Mouse (Mus musculus) cortical plate, adult 2 months (tissue): ENCODE results near the gene Adamtsl4. TPM values are rescaled to one million over a fixed set of nuclear protein-coding genes. Genes with fewer than 3 reads are reported as not detected.
A peak's percentile ranks its signal among the peaks of the same experiment; 100 is the strongest.
"Not testable (repeated sequence)": the region's sequence is repeated elsewhere in the genome, so short reads cannot be mapped to it uniquely, and the experiment has no call there.

Source experiments
- H3K27ac ChIP-seq: fragments of 200-500 bp; 2 replicates; pipeline ENCODE4 v1.5.1; 2012; ENCODE audit warnings: low read length, control low read depth, inconsistent platforms; ENCODE audit not compliant: insufficient read depth
- H3K4me1 ChIP-seq: fragments of 200-500 bp; 2 replicates; pipeline ENCODE4 v1.6.1; 2011; ENCODE audit warnings: low read length; ENCODE audit not compliant: control insufficient read depth, insufficient read depth
- H3K4me3 ChIP-seq: fragments of 200-500 bp; 2 replicates; pipeline ENCODE4 v1.5.1; 2011; ENCODE audit warnings: mild to moderate bottlenecking, low read length, control low read depth; ENCODE audit not compliant: insufficient read depth
- CTCF ChIP-seq: fragments of 200-500 bp; IDR thresholded peaks from 2 replicates; pipeline ENCODE4 v1.5.1; 2011; ENCODE audit warnings: mild to moderate bottlenecking, control low read depth, low read length; ENCODE audit not compliant: insufficient read depth; ENCODE audit errors: extremely low read depth
- POLR2A ChIP-seq: fragments of 200-500 bp; IDR thresholded peaks from 2 replicates; pipeline ENCODE4 v1.6.1; 2011; ENCODE audit warnings: mild to moderate bottlenecking, low read length, control low read depth; ENCODE audit not compliant: insufficient read depth; ENCODE audit errors: extremely low read depth
- polyA plus RNA-seq: library from polyadenylated mRNA; depleted of rRNA; stranded (reverse); fragments of >200 nt; gene quantifications from 2 replicates; pipeline ENCODE4 v1.2.3, GENCODE M21; 2012

The Adamtsl4 gene
- polyA plus RNA-seq, 1 experiment = 6.0 TPM

DNA sequence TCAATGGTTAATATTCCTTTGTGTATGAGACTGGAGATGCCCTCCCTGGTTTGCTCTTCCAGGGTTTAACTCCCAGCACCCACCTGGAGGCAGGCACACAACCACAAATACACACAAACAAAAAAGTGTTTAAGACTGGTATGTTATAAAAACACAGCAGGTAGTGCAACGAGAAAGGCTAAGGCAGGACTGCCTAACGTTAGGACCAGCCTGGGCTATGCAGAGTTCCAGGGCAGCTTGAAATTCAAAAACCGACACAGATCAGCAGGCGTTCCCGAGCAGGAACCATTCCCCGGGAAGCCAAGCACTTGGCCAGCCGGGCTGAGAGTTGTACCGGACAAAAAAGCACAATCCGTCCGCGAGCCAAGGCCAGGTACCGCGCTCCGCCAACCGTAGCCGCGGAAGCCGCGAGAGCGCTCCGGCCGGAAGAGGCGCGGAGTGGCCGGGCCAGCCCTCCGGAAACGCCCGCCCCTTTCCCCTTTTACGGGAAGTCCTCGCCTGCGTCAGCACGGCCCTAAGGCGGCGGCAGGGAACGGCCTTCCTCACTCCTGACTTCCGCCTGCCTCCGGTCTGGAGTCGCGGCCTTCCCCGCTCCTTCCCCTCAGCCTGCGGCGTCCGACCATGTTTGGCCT is 29.4 kb downstream of the Adamtsl4 start, which contains the start of gene Mcl1:
TSS of gene Mcl1 (plus strand) at position 553 of the 632 bp plus-strand sequence.
- TF ChIP-seq POLR2A = peak; percentile 100
- TF ChIP-seq CTCF = no peak
- Histone ChIP-seq H3K27ac (peak within 1 kb of the TSS; percentile 67), H3K4me3 (peak within 1 kb of the TSS; percentile 83)

DNA sequence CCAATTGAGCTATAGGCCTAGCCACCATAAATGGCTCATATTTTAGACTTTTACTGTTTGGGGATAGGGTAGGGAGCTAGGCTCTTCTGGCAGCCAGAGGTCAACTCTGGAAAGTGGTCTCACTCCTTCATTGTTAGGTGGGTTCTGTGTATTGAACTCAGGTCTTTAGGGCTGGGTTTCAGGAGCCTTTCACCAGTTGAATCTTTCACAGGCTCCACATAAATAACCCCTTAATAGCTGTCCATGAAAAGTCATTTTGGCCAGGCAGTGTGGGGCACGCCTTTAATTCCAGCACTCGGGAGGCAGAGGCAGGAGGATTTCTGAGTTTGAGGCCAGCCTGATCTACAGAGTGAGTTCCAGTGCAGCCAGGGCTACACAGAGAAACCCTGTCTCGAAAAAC is 30.0 kb downstream of the Adamtsl4 start:
- TF ChIP-seq POLR2A (no peak), CTCF (no peak)
- peak overlapping the region; percentile 83; the same call in 1 of the 2 replicates for H3K4me3 ChIP-seq
- H3K4me1 ChIP-seq = peaks cover 10% of the 10 kb centered on the region; the same call in 1 of the 2 replicates
- H3K27ac ChIP-seq = no peak overlapping the region

More for the DNA sequence above, 29.4 kb downstream of the Adamtsl4 start, which contains the start of gene Mcl1:
- peaks cover 11% of the 10 kb centered on the region; the same call in 1 of the 2 replicates for H3K4me1 ChIP-seq

DNA sequence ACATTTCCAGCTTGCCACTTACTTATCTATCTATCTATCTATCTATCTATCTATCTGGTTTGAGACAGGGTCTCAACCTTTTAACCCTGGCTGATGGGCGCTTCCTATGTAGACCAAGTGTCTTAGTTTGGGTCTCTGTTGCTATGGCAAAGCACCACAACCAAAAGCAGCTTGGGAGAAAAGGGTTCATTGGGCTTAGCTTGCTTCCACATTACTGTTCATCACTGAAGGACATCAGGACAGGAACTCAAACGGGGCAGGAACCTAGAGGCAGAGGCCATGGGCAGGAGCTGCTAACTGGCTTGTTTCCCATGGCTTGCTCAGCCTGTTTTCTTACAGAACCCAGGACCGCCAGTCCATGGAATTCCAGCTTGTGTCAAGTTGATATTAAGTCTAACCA is 30.6 kb downstream of the Adamtsl4 start:
- TF ChIP-seq POLR2A (no peak), CTCF (no peak)
- Histone ChIP-seq H3K4me1 (peaks cover 8% of the 10 kb centered on the region; the same call in 1 of the 2 replicates), H3K4me3 (no peak overlapping the region), H3K27ac (no peak overlapping the region)

DNA sequence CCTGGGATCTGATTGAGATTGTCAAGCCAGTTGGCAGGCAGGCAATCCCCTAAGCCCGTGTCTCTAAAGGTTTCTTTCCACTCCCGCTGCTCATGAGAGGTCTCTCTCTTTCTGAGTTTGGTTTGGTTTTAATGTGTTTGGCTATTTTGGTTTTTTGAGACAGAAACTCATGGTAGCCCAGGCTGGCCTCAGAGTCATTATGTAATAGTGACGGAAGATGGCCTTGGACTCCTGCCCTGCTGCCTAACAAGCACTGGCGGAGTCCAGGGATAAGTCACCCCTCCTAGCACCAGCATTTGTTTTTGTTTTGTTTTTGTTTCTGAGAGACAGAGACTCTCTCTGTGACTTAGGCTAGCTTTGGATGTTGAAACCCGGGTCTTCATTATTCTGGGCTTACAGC is 32.3 kb downstream of the Adamtsl4 start:
- Histone ChIP-seq H3K27ac (no peak overlapping the region), H3K4me3 (no peak overlapping the region), H3K4me1 (no peaks in the 10 kb centered on the region)
- no peak for TF ChIP-seq CTCF
- TF ChIP-seq POLR2A = no peak

DNA sequence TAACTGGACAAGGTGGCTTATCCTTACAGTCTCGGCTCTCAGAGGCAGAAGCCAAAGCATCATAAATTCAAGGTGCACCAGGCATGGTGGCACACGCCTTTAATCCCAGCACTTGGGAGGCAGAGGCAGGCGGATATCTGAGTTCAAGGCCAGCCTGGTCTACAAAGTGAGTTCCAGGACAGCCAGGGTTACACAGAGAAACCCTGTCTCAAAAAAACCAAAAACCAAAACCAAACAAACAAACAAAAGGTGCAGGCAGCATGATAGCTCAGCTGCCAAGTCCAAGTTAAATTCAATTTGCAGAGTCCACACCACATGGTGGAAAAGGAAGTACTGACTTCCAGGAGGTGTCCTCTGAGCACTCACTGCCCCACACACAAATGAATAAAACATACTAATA is 33.3 kb downstream of the Adamtsl4 start:
- H3K4me3 ChIP-seq, H3K4me1 ChIP-seq, H3K27ac ChIP-seq: not testable (repeated sequence)

DNA sequence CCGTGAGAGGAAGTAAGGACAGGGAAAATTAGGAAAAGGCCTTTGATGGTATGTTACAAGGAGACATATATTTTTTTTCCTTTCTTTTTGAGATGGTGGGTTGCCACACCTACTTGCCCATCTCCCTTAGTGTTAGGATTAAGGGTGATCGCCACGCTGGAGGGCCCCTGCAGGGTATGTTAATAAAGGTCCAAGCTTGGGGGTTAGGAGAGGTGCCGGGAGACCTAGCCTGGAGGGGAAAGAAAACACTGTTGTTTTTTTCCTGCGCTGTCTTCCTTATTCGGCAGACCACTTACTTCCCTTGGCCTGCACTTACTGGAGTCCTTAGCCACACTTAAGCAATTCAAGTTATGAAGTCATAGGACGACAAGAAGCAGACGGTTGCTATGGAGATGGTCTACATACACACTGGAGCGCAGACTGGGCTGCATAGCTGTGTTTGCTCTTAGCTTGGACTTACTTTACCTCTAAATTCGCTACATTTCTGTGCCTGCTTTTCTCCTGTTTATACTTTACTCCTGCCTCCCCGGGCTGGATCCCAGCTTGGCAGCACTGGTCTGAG is 34.2 kb downstream of the Adamtsl4 start:
- TF ChIP-seq CTCF (no peak), POLR2A (no peak)
- H3K4me1 ChIP-seq = no peaks in the 10 kb centered on the region
- no peak overlapping the region for H3K27ac ChIP-seq
- no peak overlapping the region for H3K4me3 ChIP-seq

DNA sequence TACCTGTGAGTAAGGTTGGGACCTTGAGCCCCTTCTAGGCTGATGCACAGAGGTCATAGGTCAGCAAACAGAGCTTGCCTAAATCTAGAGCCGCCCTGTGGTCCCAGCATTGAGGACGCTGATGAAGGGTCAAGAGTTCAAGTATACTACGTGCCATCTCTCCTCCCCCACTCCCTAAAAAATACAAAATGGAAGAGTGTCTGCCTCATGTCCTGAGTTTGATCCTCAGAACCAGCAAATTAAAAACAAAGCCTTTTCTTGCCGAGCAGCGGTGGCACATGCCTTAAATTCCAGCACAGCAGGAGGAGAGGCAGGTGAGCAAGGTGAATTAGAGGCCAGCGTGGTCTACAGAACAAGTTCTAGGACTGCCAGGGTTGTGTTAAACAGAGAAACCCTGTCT is 34.8 kb downstream of the Adamtsl4 start:
- H3K27ac ChIP-seq = no peak overlapping the region
- no peak for TF ChIP-seq POLR2A
- no peak for TF ChIP-seq CTCF
- H3K4me3 ChIP-seq = no peak overlapping the region
- no peaks in the 10 kb centered on the region for H3K4me1 ChIP-seq

DNA sequence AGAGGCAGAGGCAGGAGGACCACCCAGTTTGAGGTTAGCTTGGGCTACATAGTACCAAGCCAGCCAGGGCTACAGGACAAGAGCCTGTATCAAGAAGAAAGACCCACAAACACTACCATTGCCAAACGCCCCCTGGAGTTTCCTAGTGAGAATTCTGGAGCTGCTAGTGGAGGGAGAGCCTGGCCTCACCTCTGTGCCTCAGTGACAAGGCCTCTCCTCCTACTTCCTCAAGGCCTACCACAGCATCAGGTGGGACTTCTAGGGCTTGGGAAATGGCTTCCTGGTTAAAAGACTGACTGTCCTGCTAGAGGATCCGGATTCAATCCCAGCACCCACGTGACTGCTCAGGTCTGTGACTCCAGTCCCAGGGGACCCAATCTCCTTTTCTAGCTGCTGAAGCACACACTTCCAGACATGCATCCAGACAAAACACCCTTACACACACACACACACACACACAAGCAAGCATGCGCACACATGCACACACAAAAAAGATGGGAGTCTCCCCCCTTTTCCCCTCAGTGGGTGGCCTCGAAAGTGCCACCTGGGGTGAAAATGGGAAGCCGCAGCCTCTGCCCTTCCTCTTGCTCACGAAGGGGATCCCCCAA is 35.4 kb downstream of the Adamtsl4 start:
- Histone ChIP-seq H3K4me1 (no peaks in the 10 kb centered on the region), H3K27ac (no peak overlapping the region), H3K4me3 (no peak overlapping the region)
- no peak for TF ChIP-seq POLR2A
- TF ChIP-seq CTCF = no peak

DNA sequence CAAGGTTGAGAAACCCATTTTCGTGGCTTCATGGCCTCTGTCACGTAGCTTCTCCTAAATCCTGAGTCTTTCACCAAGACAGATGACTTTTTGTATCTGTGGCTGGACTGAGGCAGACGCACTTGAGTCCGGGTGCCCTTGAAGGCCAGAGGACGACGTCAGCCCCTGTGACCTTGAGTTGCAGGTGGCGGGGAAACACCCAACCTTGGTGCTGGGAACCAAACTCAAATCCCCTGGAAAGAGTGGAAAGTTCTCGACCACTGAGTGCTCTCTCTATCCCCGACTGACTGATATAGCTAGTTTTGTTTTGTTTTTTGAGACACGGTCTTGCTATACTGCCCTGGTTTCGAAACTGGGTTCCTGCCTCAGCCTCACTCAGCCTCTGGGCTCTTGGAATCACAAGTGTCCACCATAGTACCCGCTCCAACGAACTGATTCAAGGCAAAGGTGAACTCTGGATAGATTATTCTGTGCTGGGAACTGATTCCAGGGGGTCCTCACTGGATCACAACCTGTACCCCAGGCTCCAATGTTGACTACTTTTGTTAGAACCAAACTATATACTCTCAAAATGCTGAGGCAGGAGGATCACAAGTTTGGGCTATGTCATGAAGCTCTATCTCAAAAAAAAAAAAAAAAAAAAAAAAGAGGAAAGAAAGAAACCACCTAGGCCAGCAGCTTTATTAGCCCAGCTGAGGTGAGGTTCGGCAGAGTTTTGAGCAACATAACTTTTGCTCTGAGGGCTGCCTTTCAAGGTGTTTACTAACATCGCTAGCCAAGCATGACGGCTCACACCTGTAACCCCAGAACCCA is 36.1 kb downstream of the Adamtsl4 start:
- no peaks in the 10 kb centered on the region for H3K4me1 ChIP-seq
- TF ChIP-seq POLR2A = no peak
- TF ChIP-seq CTCF = no peak
- no peak overlapping the region for H3K27ac ChIP-seq
- no peak overlapping the region for H3K4me3 ChIP-seq
